Mouse (Mus musculus): Measurements from ENCODE around the gene Atp2c2. TPM values are rescaled to one million over a fixed set of nuclear protein-coding genes. Genes with fewer than 3 reads are reported as not detected.

Gene Atp2c2
- not detected for polyA plus RNA-seq (2014; fragmentation: Illumina TruSeq; extraction: RNeasy Lipid Tissue Mini Kit (QIAGEN cat#74804); ENCODE audit: low read depth, low replicate concordance)

GRCm38 (mm10) chr8:119699549-119700134, at the start of gene Atp2c2:
TSS of gene Atp2c2 (plus strand) at chr8:119700009.

GRCm38 (mm10) chr8:119666219-119666951, 33.4 kb upstream of the Atp2c2 start, which contains the start of gene Wfdc1:
TSS of gene Wfdc1 (plus strand) at chr8:119666365.

GRCm38 (mm10) chr8:119778263-119778662, 78.5 kb downstream of the Atp2c2 start, which contains the start of gene Tldc1:
TSS of gene Tldc1 (minus strand) at chr8:119778416.

Other genes with a start within 250 kb of the Atp2c2 start
- 0.17 TPM for gene Slc38a8, start 198.3 kb upstream of the Atp2c2 start, polyA plus RNA-seq (2014; fragmentation: Illumina TruSeq; extraction: RNeasy Lipid Tissue Mini Kit (QIAGEN cat#74804); ENCODE audit: low read depth, low replicate concordance)
- 16.9 TPM for gene Mbtps1, start 141.3 kb upstream of the Atp2c2 start, polyA plus RNA-seq (2014; fragmentation: Illumina TruSeq; extraction: RNeasy Lipid Tissue Mini Kit (QIAGEN cat#74804); ENCODE audit: low read depth, low replicate concordance)
- 6.0 TPM for gene Hsdl1, start 124.8 kb upstream of the Atp2c2 start, polyA plus RNA-seq (2014; fragmentation: Illumina TruSeq; extraction: RNeasy Lipid Tissue Mini Kit (QIAGEN cat#74804); ENCODE audit: low read depth, low replicate concordance)
- gene Dnaaf1, start 124.8 kb upstream of the Atp2c2 start, polyA plus RNA-seq (2014; fragmentation: Illumina TruSeq; extraction: RNeasy Lipid Tissue Mini Kit (QIAGEN cat#74804); ENCODE audit: low read depth, low replicate concordance), result 38.7 TPM
- not detected for gene Taf1c, start 94.8 kb upstream of the Atp2c2 start, polyA plus RNA-seq (2014; fragmentation: Illumina TruSeq; extraction: RNeasy Lipid Tissue Mini Kit (QIAGEN cat#74804); ENCODE audit: low read depth, low replicate concordance)
- 0.21 TPM for gene Adad2, start 87.3 kb upstream of the Atp2c2 start, polyA plus RNA-seq (2014; fragmentation: Illumina TruSeq; extraction: RNeasy Lipid Tissue Mini Kit (QIAGEN cat#74804); ENCODE audit: low read depth, low replicate concordance)
- 1.4 TPM for gene Kcng4, start 64.3 kb upstream of the Atp2c2 start, polyA plus RNA-seq (2014; fragmentation: Illumina TruSeq; extraction: RNeasy Lipid Tissue Mini Kit (QIAGEN cat#74804); ENCODE audit: low read depth, low replicate concordance)
- gene Wfdc1, start 33.6 kb upstream of the Atp2c2 start, polyA plus RNA-seq (2014; fragmentation: Illumina TruSeq; extraction: RNeasy Lipid Tissue Mini Kit (QIAGEN cat#74804); ENCODE audit: low read depth, low replicate concordance), result 3.9 TPM
- gene Tldc1, start 78.4 kb downstream of the Atp2c2 start, polyA plus RNA-seq (2014; fragmentation: Illumina TruSeq; extraction: RNeasy Lipid Tissue Mini Kit (QIAGEN cat#74804); ENCODE audit: low read depth, low replicate concordance), result 1.3 TPM
- gene Cotl1, start 140.5 kb downstream of the Atp2c2 start, polyA plus RNA-seq (2014; fragmentation: Illumina TruSeq; extraction: RNeasy Lipid Tissue Mini Kit (QIAGEN cat#74804); ENCODE audit: low read depth, low replicate concordance), result 0.59 TPM
- not detected for gene Klhl36, start 162.3 kb downstream of the Atp2c2 start, polyA plus RNA-seq (2014; fragmentation: Illumina TruSeq; extraction: RNeasy Lipid Tissue Mini Kit (QIAGEN cat#74804); ENCODE audit: low read depth, low replicate concordance)
- 10.9 TPM for gene Usp10, start 210.4 kb downstream of the Atp2c2 start, polyA plus RNA-seq (2014; fragmentation: Illumina TruSeq; extraction: RNeasy Lipid Tissue Mini Kit (QIAGEN cat#74804); ENCODE audit: low read depth, low replicate concordance)
- gene Gm20388, start 210.8 kb downstream of the Atp2c2 start, polyA plus RNA-seq (2014; fragmentation: Illumina TruSeq; extraction: RNeasy Lipid Tissue Mini Kit (QIAGEN cat#74804); ENCODE audit: low read depth, low replicate concordance), result 0.56 TPM